Mouse (Mus musculus): ENCODE measurements around the gene Palm3. TPM values are rescaled to one million over a fixed set of nuclear protein-coding genes. Genes with fewer than 3 reads are reported as not detected.

The Palm3 gene
- polyA plus RNA-seq, 1 experiment, result 0.32 TPM

DNA sequence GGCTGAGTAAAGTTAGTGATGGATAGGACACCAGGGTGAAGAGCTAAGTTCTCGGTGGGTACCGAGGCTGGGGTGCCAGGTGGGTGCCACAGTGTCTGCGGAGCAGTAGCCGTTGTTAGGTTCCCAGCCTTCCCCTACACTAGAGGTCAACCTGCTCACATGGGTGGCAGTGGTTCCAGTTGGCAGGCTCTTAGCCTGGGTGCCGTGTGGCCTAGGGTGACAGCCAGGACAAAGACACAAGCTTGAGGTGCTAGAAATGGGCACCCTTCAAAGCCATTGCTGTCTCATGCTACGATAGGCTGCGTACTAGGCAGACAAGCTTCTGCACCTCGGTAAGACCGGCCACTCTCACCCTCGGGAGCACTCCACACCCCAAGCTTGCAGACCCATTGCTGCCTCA lies 51.0 kb downstream of the Palm3 start:
- DNase-seq, result no peak
- H3K27ac ChIP-seq (ENCODE audit: control insufficient read depth, insufficient read depth, low read length), result no peak overlapping the region
- WGBS, result 95% methylated on average over 10 of the region's 10 CpGs
- no peaks in the 10 kb centered on the region for H3K36me3 ChIP-seq (ENCODE audit: control insufficient read depth, insufficient read depth, low read length)
- no peak overlapping the region for H3K4me3 ChIP-seq (ENCODE audit: control insufficient read depth, insufficient read depth, low read length)
- peaks cover 13% of the 10 kb centered on the region for H3K4me1 ChIP-seq (replicated peaks; ENCODE audit: control insufficient read depth, insufficient read depth, low read length)
- no peak for TF ChIP-seq POLR2A (IDR thresholded peaks at IDR 0.05; ENCODE audit: control insufficient read depth, extremely low read depth, insufficient read depth, low read length, poor library complexity)
- TF ChIP-seq CTCF (IDR thresholded peaks at IDR 0.05; ENCODE audit: borderline replicate concordance, control insufficient read depth, extremely low read depth, insufficient read depth, low read length, poor library complexity), result no peak
- H3K27me3 ChIP-seq (ENCODE audit: control insufficient read depth, insufficient read depth, low read length), result no peaks in the 10 kb centered on the region

DNA sequence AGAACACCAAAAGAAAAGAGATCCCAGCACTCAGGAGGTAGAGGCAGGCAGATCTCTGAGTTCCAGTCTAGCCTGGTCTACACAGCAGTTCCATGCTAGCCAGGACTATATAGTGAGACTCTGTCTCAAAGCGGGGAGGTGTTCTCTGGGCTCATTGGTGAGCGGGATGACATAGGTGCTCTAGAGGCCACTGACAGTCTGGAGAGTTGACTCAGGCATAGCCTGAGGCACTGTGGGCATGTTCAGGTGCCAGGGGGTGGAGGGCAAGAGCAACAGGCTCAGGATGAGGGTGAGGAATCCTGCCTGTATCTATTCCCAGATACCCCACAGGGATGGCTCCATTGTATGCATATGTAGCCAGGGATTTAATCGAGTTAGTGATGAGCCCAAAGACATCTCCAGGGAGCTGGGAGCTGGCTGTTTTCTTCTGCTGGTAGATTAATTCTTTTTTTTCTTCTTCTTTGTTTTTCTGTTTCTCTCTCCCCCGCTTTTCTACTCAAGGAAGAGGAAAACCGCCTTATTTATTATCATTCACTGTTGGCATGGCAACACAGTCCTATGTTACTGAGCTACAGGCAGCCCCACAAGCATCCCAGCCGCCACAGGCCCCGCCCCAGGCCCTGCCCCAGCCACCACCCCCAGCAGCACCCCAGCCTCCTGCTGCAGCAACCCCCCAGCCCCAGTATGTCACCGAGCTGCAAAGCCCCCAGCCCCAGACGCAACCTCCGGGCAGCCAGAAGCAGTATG lies 52.1 kb downstream of the Palm3 start:
- H3K27ac ChIP-seq (ENCODE audit: control insufficient read depth, insufficient read depth, low read length), result peak overlapping the region; percentile 31; the same call in 1 of the 2 replicates
- DNase-seq, result no peak
- H3K27me3 ChIP-seq (ENCODE audit: control insufficient read depth, insufficient read depth, low read length), result no peaks in the 10 kb centered on the region
- WGBS, result 67% methylated on average over 10 of the region's 10 CpGs
- no peaks in the 10 kb centered on the region for H3K36me3 ChIP-seq (ENCODE audit: control insufficient read depth, insufficient read depth, low read length)
- H3K4me3 ChIP-seq (ENCODE audit: control insufficient read depth, insufficient read depth, low read length), result no peak overlapping the region
- H3K4me1 ChIP-seq (replicated peaks; ENCODE audit: control insufficient read depth, insufficient read depth, low read length), result peaks cover 9% of the 10 kb centered on the region
- TF ChIP-seq CTCF (IDR thresholded peaks at IDR 0.05; ENCODE audit: borderline replicate concordance, control insufficient read depth, extremely low read depth, insufficient read depth, low read length, poor library complexity) (no peak), POLR2A (IDR thresholded peaks at IDR 0.05; ENCODE audit: control insufficient read depth, extremely low read depth, insufficient read depth, low read length, poor library complexity) (no peak)

DNA sequence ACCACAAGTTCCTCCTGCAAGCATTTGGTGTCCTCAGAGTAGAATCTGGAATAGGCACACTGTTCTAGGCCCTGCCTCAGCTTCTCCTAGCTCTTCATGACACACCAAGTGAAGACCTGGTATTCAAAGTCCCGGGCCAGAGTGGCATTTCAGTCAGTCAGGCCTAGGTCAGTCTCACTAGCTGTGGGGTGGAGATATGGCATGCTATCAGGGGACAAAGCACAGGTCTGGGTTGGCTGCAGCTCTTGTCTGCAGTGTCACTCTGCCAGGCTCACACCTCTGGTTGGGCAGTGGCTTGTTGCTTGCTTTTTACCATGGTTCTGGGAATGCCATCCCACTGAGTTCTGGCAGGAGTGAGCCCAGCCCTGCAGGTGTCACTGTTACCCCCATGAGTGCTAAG lies 55.1 kb downstream of the Palm3 start:
- Histone ChIP-seq H3K27me3 (ENCODE audit: control insufficient read depth, insufficient read depth, low read length) (no peaks in the 10 kb centered on the region), H3K4me1 (replicated peaks; ENCODE audit: control insufficient read depth, insufficient read depth, low read length) (peaks cover 9% of the 10 kb centered on the region), H3K36me3 (ENCODE audit: control insufficient read depth, insufficient read depth, low read length) (peaks cover 12% of the 10 kb centered on the region), H3K27ac (ENCODE audit: control insufficient read depth, insufficient read depth, low read length) (no peak overlapping the region), H3K4me3 (ENCODE audit: control insufficient read depth, insufficient read depth, low read length) (no peak overlapping the region)
- 94% methylated on average over 1 of the region's 1 CpGs for WGBS
- TF ChIP-seq CTCF (IDR thresholded peaks at IDR 0.05; ENCODE audit: borderline replicate concordance, control insufficient read depth, extremely low read depth, insufficient read depth, low read length, poor library complexity) (no peak), POLR2A (IDR thresholded peaks at IDR 0.05; ENCODE audit: control insufficient read depth, extremely low read depth, insufficient read depth, low read length, poor library complexity) (no peak)
- DNase-seq, result no peak

DNA sequence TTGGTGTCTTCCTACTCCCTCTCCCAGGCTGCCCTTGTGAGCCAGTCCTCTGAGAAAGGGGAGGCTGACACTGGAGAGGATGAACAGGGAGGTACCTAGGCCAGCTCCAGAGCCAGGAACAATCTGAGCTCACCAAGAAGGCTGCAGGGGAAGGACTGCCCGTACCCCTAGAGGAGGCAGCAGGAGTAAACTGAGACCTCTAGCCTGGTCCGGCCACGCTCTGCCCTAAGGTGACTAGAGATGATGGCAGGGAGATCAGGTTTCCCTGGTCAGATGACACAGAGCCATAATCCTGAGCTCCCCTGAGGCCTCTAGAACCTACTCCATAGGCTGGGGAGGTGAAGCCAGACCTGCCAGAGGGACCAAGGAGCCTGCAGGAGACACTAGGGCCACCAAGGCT lies 55.6 kb downstream of the Palm3 start:
- Histone ChIP-seq H3K4me1 (replicated peaks; ENCODE audit: control insufficient read depth, insufficient read depth, low read length) (peaks cover 9% of the 10 kb centered on the region), H3K27me3 (ENCODE audit: control insufficient read depth, insufficient read depth, low read length) (no peaks in the 10 kb centered on the region), H3K36me3 (ENCODE audit: control insufficient read depth, insufficient read depth, low read length) (peaks cover 13% of the 10 kb centered on the region), H3K27ac (ENCODE audit: control insufficient read depth, insufficient read depth, low read length) (no peak overlapping the region), H3K4me3 (ENCODE audit: control insufficient read depth, insufficient read depth, low read length) (no peak overlapping the region)
- WGBS, result 88% methylated on average over 3 of the region's 3 CpGs
- TF ChIP-seq POLR2A (IDR thresholded peaks at IDR 0.05; ENCODE audit: control insufficient read depth, extremely low read depth, insufficient read depth, low read length, poor library complexity), result no peak
- TF ChIP-seq CTCF (IDR thresholded peaks at IDR 0.05; ENCODE audit: borderline replicate concordance, control insufficient read depth, extremely low read depth, insufficient read depth, low read length, poor library complexity), result no peak
- DNase-seq, result no peak

DNA sequence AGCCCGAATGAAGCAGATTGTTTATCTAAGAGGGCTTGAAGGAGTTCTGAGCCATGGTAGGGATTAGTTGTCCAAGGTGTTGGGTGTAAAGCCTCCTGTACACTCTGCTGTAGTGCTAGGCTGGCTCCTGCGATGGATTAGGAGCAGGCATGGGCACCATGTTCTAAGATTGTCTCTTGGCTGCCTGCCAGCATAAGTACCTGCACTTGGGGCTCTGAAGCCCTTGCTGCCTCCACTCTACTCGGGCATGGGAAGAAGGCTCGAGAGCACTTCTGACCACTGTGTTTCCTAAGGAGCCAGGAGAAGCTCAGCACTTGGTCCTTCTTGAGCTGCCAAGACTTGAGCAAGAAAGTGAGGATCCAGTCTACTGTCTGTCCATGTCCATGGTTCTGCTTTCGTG lies 57.9 kb downstream of the Palm3 start:
- Histone ChIP-seq H3K4me3 (ENCODE audit: control insufficient read depth, insufficient read depth, low read length) (no peak overlapping the region), H3K27me3 (ENCODE audit: control insufficient read depth, insufficient read depth, low read length) (no peaks in the 10 kb centered on the region), H3K27ac (ENCODE audit: control insufficient read depth, insufficient read depth, low read length) (no peak overlapping the region), H3K36me3 (ENCODE audit: control insufficient read depth, insufficient read depth, low read length) (peaks cover 33% of the 10 kb centered on the region), H3K4me1 (replicated peaks; ENCODE audit: control insufficient read depth, insufficient read depth, low read length) (no peaks in the 10 kb centered on the region)
- no peak for TF ChIP-seq CTCF (IDR thresholded peaks at IDR 0.05; ENCODE audit: borderline replicate concordance, control insufficient read depth, extremely low read depth, insufficient read depth, low read length, poor library complexity)
- no peak for TF ChIP-seq POLR2A (IDR thresholded peaks at IDR 0.05; ENCODE audit: control insufficient read depth, extremely low read depth, insufficient read depth, low read length, poor library complexity)
- DNase-seq, result no peak
- 98% methylated on average over 5 of the region's 5 CpGs for WGBS

Other genes with a start within 250 kb of the Palm3 start
- 170 and 184 TPM in 2 replicates for gene Adgrl1, start 121.4 kb upstream of the Palm3 start, polyA plus RNA-seq (2012; rRNA removed)
- gene Gm10644, start 66.3 kb upstream of the Palm3 start, polyA plus RNA-seq (2012; rRNA removed), result 0.75 and 1.1 TPM in 2 replicates
- 170 and 243 TPM in 2 replicates for gene Asf1b, start 66.0 kb upstream of the Palm3 start, polyA plus RNA-seq (2012; rRNA removed)
- 57.8 and 59.0 TPM in 2 replicates for gene Prkaca, start 48.5 kb upstream of the Palm3 start, polyA plus RNA-seq (2012; rRNA removed)
- gene Samd1, start 23.8 kb upstream of the Palm3 start, polyA plus RNA-seq (2012; rRNA removed), result 153 and 190 TPM in 2 replicates
- 1.1 and 1.2 TPM in 2 replicates for gene 1700067K01Rik, start 20.0 kb upstream of the Palm3 start, polyA plus RNA-seq (2012; rRNA removed)
- gene 2210011C24Rik, start 9.3 kb upstream of the Palm3 start, polyA plus RNA-seq (2012; rRNA removed), result 0.32 and 0.43 TPM in 2 replicates
- 82.6 and 84.0 TPM in 2 replicates for gene Il27ra, start 21.1 kb downstream of the Palm3 start, polyA plus RNA-seq (2012; rRNA removed)
- gene Rln3, start 23.5 kb downstream of the Palm3 start, polyA plus RNA-seq (2012; rRNA removed), result 7.1 and 9.1 TPM in 2 replicates
- gene Gm10643, start 43.7 kb downstream of the Palm3 start, polyA plus RNA-seq (2012; rRNA removed), result 0.36 and 0.45 TPM in 2 replicates
- gene Rfx1, start 45.4 kb downstream of the Palm3 start, polyA plus RNA-seq (2012; rRNA removed), result 76.1 and 88.8 TPM in 2 replicates
- gene Dcaf15, start 83.3 kb downstream of the Palm3 start, polyA plus RNA-seq (2012; rRNA removed), result 190 and 211 TPM in 2 replicates
- 6.6 and 7.7 TPM in 2 replicates for gene Podnl1, start 104.5 kb downstream of the Palm3 start, polyA plus RNA-seq (2012; rRNA removed)
- gene Cc2d1a, start 126.5 kb downstream of the Palm3 start, polyA plus RNA-seq (2012; rRNA removed), result 49.8 and 54.6 TPM in 2 replicates
- gene 4930432K21Rik, start 126.6 kb downstream of the Palm3 start, polyA plus RNA-seq (2012; rRNA removed), result 1.9 and 2.4 TPM in 2 replicates
- 5.5 and 8.5 TPM in 2 replicates for gene Nanos3, start 163.7 kb downstream of the Palm3 start, polyA plus RNA-seq (2012; rRNA removed)
- gene Zswim4, start 215.6 kb downstream of the Palm3 start, polyA plus RNA-seq (2012; rRNA removed), result 53.0 and 59.0 TPM in 2 replicates
- gene D8Ertd738e, start 228.2 kb downstream of the Palm3 start, polyA plus RNA-seq (2012; rRNA removed), result 159 and 193 TPM in 2 replicates
- 89.6 and 107 TPM in 2 replicates for gene Mri1, start 235.9 kb downstream of the Palm3 start, polyA plus RNA-seq (2012; rRNA removed)
- gene Ccdc130, start 248.9 kb downstream of the Palm3 start, polyA plus RNA-seq (2012; rRNA removed), result 63.1 and 65.3 TPM in 2 replicates

All from thymus, adult 2 months (tissue).